Mouse (Mus musculus) hindlimb bud, embryonic 11.5 days (tissue): ENCODE results near the gene Zfp503.

Experiments used
- DNase-seq: peaks from one replicate; pipeline ENCODE4 v3.0.0-alpha.2; 2012; ENCODE audit warnings: low read depth, low spot score; ENCODE audit errors: extremely low spot score

Gene Zfp503

GRCm38 (mm10) chr14:21968978-21969377 lies 20.4 kb downstream of the Zfp503 start:
- DNase-seq = no peak

- DNase-seq = no peak
Observed at GRCm38 (mm10) chr14:21967375-21968010, 21.9 kb downstream of the Zfp503 start.

DNA sequence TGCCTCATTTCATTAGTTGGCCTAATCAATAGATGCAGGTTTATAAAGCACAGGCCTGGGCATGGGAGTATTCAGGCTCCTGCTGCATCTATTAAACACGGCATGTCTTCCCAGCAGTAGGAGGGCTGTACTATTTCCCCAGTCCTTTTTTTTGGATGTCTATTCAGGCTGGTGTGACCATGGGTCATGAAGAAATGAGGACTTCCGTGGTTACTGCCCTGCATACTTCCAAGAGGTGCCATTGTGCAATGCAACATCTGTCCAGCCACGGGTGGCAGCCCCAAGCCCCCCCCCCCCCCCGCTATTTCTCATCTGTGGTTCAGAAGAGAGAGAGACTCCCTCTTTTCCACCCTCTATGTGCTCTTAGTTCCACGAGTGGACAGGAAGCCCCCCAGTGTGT lies 23.1 kb downstream of the Zfp503 start:
- no peak for DNase-seq

- DNase-seq = no peak
Observed at GRCm38 (mm10) chr14:21962381-21963050, 26.9 kb downstream of the Zfp503 start.

DNA sequence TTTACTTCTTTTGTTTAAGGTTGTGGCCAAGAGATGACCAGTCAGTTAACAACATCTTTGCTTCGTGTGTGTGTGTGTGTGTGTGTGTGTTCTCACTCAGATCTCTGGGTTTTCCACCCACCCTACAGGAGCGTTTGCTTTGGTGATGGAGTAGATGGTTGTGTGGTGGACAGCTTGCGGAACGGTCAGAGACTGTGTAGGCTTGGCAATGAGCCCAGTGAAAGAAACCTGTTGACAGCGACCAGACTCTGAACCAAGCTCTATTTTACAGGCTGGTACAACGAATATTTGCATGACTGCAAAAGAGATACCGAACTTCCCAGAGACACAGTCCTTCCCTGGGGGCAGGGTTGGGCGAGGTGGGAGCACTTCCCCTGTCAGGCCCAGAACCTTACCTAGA lies 30.2 kb downstream of the Zfp503 start:
- no peak for DNase-seq

DNA sequence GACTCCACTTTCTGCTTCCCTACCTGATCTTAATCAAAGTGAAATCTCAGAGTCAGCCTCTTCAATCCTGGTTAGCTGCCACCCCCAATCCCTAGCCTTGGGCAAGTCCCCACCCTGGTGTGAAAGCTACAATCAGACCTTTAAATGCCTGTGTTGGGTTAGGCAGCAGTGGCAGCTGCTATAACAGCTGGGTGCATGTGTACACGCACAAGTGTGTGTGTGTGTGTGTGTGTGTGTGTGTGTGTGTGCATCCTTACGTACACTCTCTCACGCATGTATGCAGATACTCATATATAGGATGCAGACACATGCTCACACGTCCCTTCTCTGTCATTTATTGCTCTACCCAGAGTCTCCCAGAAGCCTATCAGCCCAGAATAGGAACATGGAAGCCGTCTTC lies 30.8 kb downstream of the Zfp503 start:
- no peak for DNase-seq

DNA sequence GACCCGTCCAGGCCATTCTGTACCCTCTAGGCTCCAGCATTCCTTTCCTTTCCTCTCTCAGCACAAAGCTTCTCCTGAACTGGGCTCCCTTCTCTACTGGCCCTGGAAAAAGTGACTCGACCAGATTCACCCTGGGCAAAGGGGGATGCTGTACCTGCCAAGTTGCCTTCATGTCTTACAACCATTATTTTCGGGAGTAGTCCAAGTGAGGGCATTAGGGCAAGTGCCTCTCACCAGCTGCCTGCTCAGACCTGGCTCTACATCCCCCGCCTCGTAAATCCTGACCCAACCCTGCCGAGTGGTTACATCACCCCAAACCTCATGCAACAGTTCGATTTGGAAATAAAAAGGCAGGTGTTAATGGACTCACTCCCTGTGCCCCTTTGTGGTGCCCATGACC lies 36.9 kb downstream of the Zfp503 start:
- DNase-seq = no peak

DNA sequence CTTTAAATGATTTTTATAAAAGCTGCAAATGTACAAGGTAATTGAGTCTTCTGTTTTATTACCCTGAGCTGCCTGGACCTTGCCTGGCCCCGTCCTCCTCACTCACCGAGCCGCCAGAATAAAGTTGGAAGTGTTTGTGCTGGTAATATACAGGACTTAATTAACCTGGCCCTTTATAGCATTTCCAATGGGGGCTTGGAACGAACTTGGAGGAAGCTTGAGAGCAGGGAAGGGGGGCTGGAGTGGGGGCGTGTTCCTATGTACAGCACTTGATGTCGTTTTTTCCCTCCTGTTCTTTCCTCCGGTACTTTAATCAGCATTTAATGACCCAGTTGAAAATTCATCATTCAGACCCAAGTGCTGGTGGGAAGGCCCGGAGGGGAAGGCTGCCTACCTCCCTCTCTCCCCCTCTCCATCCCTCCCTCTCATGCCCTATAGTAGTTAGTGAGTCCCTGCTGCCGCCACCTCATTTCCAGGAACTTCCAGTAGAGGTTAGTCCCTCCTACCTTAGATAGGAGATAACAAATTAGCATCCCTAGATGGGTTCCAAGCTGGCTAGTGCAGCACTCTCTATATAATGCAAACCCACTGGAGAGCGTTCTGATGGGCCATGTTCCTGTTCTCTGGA lies 37.4 kb downstream of the Zfp503 start:
- no peak for DNase-seq

DNA sequence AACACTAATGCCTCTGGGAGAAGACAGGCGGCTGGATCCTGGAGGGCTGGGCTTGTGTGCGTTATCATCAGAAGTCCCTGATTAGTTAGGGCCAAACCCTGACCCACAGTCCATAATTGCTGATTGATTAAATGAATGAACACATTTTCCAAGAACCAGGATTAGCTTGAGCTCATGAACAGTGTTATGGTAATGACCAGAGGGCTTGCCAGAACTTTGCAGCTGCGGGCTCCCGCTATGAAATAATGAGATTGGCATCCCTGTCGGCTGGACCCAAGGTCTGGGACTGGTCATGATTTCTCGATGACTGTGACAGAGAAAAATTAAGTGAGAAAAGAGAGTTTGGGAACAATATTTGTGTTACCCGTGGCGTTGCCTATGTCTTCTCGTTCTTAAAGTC lies 44.5 kb downstream of the Zfp503 start:
- no peak for DNase-seq

DNA sequence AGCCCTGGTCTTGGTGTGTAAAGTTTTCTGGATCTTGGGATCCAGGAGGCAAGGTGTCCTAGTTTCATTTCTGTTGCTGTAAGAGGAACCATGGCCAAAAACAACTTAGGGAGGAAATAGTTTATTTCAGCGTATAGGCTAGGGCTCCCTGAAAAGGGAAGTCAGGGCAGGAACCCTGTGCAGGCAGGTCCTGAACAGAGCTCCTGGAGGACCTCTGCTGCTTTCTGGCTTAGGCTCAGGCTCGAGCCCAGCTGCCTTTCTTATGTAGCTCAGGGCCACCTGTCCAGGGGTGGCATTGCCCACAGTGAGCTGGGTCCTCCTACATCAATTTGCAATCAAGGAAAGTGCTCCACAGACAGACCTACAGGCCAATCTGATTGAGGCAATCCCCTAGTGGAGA lies 47.8 kb downstream of the Zfp503 start:
- DNase-seq = no peak

GRCm38 (mm10) chr14:21937116-21937515 lies 52.3 kb downstream of the Zfp503 start:
- DNase-seq = no peak

GRCm38 (mm10) chr14:21936102-21936630 lies 53.2 kb downstream of the Zfp503 start:
- DNase-seq = no peak
